Mouse (Mus musculus): Measurements from ENCODE around the gene Tmem129. TPM values are rescaled to one million over a fixed set of nuclear protein-coding genes. Genes with fewer than 3 reads are reported as not detected.
A peak's percentile ranks its signal among the peaks of the same experiment; 100 is the strongest.

Gene Tmem129
- total and polyA plus RNA-seq, 3 experiments = 40.2 to 51.3 TPM; not detected in 1

GRCm38 (mm10) chr5:33632526-33632925, 25.7 kb downstream of the Tmem129 start:
- H3K27me3 ChIP-seq (ENCODE audit: control insufficient read depth in 1 of 2, insufficient read depth in 2 of 2, low read length in 2 of 2) = no peaks in the 10 kb centered on the region
- TF ChIP-seq MAZ (IDR thresholded peaks at IDR 0.05; ENCODE audit: low read depth, low read length) (no peak), USF2 (IDR thresholded peaks at IDR 0.05; ENCODE audit: borderline replicate concordance in 1 of 2, insufficient read depth in 1 of 2, low read depth in 1 of 2, low read length in 2 of 2) (no peak), MYC (IDR thresholded peaks at IDR 0.05; ENCODE audit: low read depth, low read length) (no peak), RCOR1 (IDR thresholded peaks at IDR 0.05; ENCODE audit: low read depth, low read length) (no peak), HCFC1 (IDR thresholded peaks at IDR 0.05; ENCODE audit: low read depth, low read length) (no peak), BHLHE40 (IDR thresholded peaks at IDR 0.05; ENCODE audit: borderline replicate concordance, low read depth, low read length) (no peak), MYB (IDR thresholded peaks at IDR 0.05; ENCODE audit: low read depth, low read length) (no peak), CHD2 (IDR thresholded peaks at IDR 0.05; ENCODE audit: low read length) (no peak), TAL1 (IDR thresholded peaks at IDR 0.05; ENCODE audit: low read length) (no peak), ZMIZ1 (IDR thresholded peaks at IDR 0.05; ENCODE audit: low read depth, low read length) (no peak), CTCF (IDR thresholded peaks at IDR 0.05 in 2 of 3, conservative IDR thresholded peaks at IDR 0.05 in 1 of 3; ENCODE audit: control insufficient read depth in 1 of 3, insufficient read depth in 1 of 3, low read depth in 2 of 3, low read length in 3 of 3, poor library complexity in 1 of 3, severe bottlenecking in 1 of 3) (no peak), USF1 (IDR thresholded peaks at IDR 0.05; ENCODE audit: low read depth, low read length) (no peak), ZKSCAN1 (IDR thresholded peaks at IDR 0.05; ENCODE audit: low read depth, low read length) (no peak), POLR2AphosphoS2 (IDR thresholded peaks at IDR 0.05; ENCODE audit: low read length) (no peak), MAX (IDR thresholded peaks at IDR 0.05; ENCODE audit: low read length) (no peak), GABPA (IDR thresholded peaks at IDR 0.05; ENCODE audit: low read depth, low read length) (no peak), SIN3A (IDR thresholded peaks at IDR 0.05; ENCODE audit: low read length) (no peak), EP300 (IDR thresholded peaks at IDR 0.05; ENCODE audit: low read depth in 1 of 2, low read length in 2 of 2) (no peak), SMC3 (IDR thresholded peaks at IDR 0.05; ENCODE audit: low read depth, low read length) (no peak)
- peaks cover 12% of the 10 kb centered on the region for H3K79me2 ChIP-seq (ENCODE audit: control insufficient read depth, insufficient read depth, low read length, poor library complexity)
- peaks cover 7 to 13% of the 10 kb centered on the region in 2 experiments; a peak in 3 of 4 replicates for H3K4me1 ChIP-seq (ENCODE audit: control insufficient read depth in 1 of 2, insufficient read depth in 2 of 2, low read length in 2 of 2)
- no peak overlapping the region for H3K9ac ChIP-seq (ENCODE audit: control insufficient read depth, low read depth, low read length, poor library complexity, severe bottlenecking)
- peaks cover 0 to 6% of the 10 kb centered on the region in 2 experiments; a peak in 2 of 4 replicates for H3K36me3 ChIP-seq (ENCODE audit: control insufficient read depth in 1 of 2, insufficient read depth in 2 of 2, low read length in 2 of 2)
- no peaks in the 10 kb centered on the region for H3K9me3 ChIP-seq (replicated peaks; ENCODE audit: insufficient read depth, low read length)
- H3K4me3 ChIP-seq (ENCODE audit: control insufficient read depth in 1 of 2, insufficient read depth in 1 of 2, low read depth in 2 of 2, low read length in 2 of 2) = no peak overlapping the region
- DNase-seq (ENCODE audit: low read depth, low spot score) = no peak
- no peak overlapping the region for H3K27ac ChIP-seq (ENCODE audit: control insufficient read depth, low read depth, low read length)

- Histone ChIP-seq H3K27ac (ENCODE audit: control insufficient read depth, low read depth, low read length) (peak overlapping the region; percentile 61), H3K9ac (ENCODE audit: control insufficient read depth, low read depth, low read length, poor library complexity, severe bottlenecking) (peak overlapping the region; percentile 72), H3K4me3 (ENCODE audit: control insufficient read depth in 1 of 2, insufficient read depth in 1 of 2, low read depth in 2 of 2, low read length in 2 of 2) (peak overlapping the region; percentile 81 to 96)
- no peak for TF ChIP-seq ZMIZ1 (IDR thresholded peaks at IDR 0.05; ENCODE audit: low read depth, low read length)
- TF ChIP-seq MYC (IDR thresholded peaks at IDR 0.05; ENCODE audit: low read depth, low read length) = no peak
- no peak for TF ChIP-seq UBTF (IDR thresholded peaks at IDR 0.05; ENCODE audit: borderline replicate concordance, insufficient read depth, low read depth, low read length)
- TF ChIP-seq E2F4 (IDR thresholded peaks at IDR 0.05; ENCODE audit: borderline replicate concordance, low read depth, low read length) = no peak
- no peak for TF ChIP-seq CHD1 (IDR thresholded peaks at IDR 0.05; ENCODE audit: low read depth, low read length)
- peak; percentile 49 for TF ChIP-seq ETS1 (IDR thresholded peaks at IDR 0.05; ENCODE audit: low read depth, low read length)
- no peak for TF ChIP-seq KAT2A (conservative IDR thresholded peaks at IDR 0.05; ENCODE audit: low read depth, low read length)
- TF ChIP-seq NRF1 (IDR thresholded peaks at IDR 0.05; ENCODE audit: insufficient read depth, low read depth, low read length, poor library complexity, severe bottlenecking) = no peak
- TF ChIP-seq HCFC1 (IDR thresholded peaks at IDR 0.05; ENCODE audit: low read depth, low read length) = no peak
- no peak for TF ChIP-seq POLR2A (IDR thresholded peaks at IDR 0.05; ENCODE audit: control insufficient read depth in 1 of 2, insufficient read depth in 1 of 2, low read depth in 1 of 2, low read length in 2 of 2, poor library complexity in 1 of 2)
- TF ChIP-seq SIN3A (IDR thresholded peaks at IDR 0.05; ENCODE audit: low read length) = no peak
- no peak for TF ChIP-seq ZKSCAN1 (IDR thresholded peaks at IDR 0.05; ENCODE audit: low read depth, low read length)
- peak; percentile 79 for TF ChIP-seq TAL1 (IDR thresholded peaks at IDR 0.05; ENCODE audit: low read length)
- TF ChIP-seq MAFK (IDR thresholded peaks at IDR 0.05; ENCODE audit: borderline replicate concordance, low read depth, low read length) = no peak
- no peak for TF ChIP-seq NELFE (IDR thresholded peaks at IDR 0.05; ENCODE audit: low read depth, low read length)
- no peak for TF ChIP-seq TBP (IDR thresholded peaks at IDR 0.05; ENCODE audit: low read depth, low read length)
- no peak for TF ChIP-seq GABPA (IDR thresholded peaks at IDR 0.05; ENCODE audit: low read depth, low read length)
- TF ChIP-seq MYB (IDR thresholded peaks at IDR 0.05; ENCODE audit: low read depth, low read length) = no peak
- TF ChIP-seq USF1 (IDR thresholded peaks at IDR 0.05; ENCODE audit: low read depth, low read length) = no peak
- TF ChIP-seq CHD2 (IDR thresholded peaks at IDR 0.05; ENCODE audit: low read length) = no peak
- no peak for TF ChIP-seq RAD21 (IDR thresholded peaks at IDR 0.05; ENCODE audit: low read depth, low read length)
- peak; percentile 62 for TF ChIP-seq GATA1 (IDR thresholded peaks at IDR 0.05; ENCODE audit: low read depth, low read length)
These were observed 27.6 kb downstream of the Tmem129 start for GRCm38 (mm10) chr5:33630615-33631014.

More at GRCm38 (mm10) chr5:33630615-33631014, 27.6 kb downstream of the Tmem129 start:
- Histone ChIP-seq H3K36me3 (ENCODE audit: control insufficient read depth in 1 of 2, insufficient read depth in 2 of 2, low read length in 2 of 2) (peaks cover 0 to 17% of the 10 kb centered on the region in 2 experiments; a peak in 2 of 4 replicates), H3K9me3 (replicated peaks; ENCODE audit: insufficient read depth, low read length) (no peaks in the 10 kb centered on the region), H3K4me1 (ENCODE audit: control insufficient read depth in 1 of 2, insufficient read depth in 2 of 2, low read length in 2 of 2) (peaks cover 10 to 17% of the 10 kb centered on the region in 2 experiments), H3K27me3 (ENCODE audit: control insufficient read depth in 1 of 2, insufficient read depth in 2 of 2, low read length in 2 of 2) (no peaks in the 10 kb centered on the region), H3K79me2 (ENCODE audit: control insufficient read depth, insufficient read depth, low read length, poor library complexity) (peaks cover 23% of the 10 kb centered on the region)
- peak; percentile 72 for DNase-seq (ENCODE audit: low read depth, low spot score)

Data from MEL (cell line).